8 mouse cellular contexts compared by ENCODE assay signal in the genomic region with DNA sequence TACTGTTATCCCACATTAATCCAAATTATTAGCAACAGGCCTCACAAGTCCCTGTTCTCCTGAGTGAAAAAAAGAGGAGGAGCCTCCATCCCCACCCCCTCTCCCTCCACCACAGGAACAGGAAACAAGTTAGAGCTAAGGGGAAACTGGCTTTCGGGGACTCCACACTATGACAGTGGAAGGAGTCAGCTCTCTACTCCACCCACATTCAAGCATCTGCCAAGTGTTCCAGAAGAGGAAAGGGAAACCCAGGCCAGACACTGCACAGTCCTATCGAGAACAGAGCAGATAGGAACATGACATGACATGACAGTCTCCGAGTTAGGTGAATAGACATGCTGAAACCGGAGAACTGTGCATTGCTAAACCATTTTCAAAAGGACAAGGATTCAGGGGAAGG.
DNase-seq lines count a peak whose midpoint lies in the region; ATAC-seq and TF ChIP-seq lines count a peak whose summit lies in the region.
"Had no signal": no experiment of that assay in that cellular context is flagged by ENCODE, and none has a peak within 500 bp of the region (broad histone marks: within the 10 kb centered on the region; RNA-seq: fewer than 3 reads in every experiment).

No protein-coding gene starts in this region.

- H3K27me3 ChIP-seq in CH12.LX (replicated peaks): no peaks in the 10 kb centered on the region
- H3K27me3 ChIP-seq in hindbrain, embryonic 14.5 days (ENCODE audit: control insufficient read depth, insufficient read depth, low read length): no peaks in the 10 kb centered on the region
- H3K27me3 ChIP-seq: limb, embryonic 12.5 days had no signal

- no peak for TF ChIP-seq RAD21 in CH12.LX (IDR thresholded peaks at IDR 0.05; ENCODE audit: low read depth, low read length)

- dilution Hi-C loops in CH12.LX (cut with MboI; ENCODE audit: extremely low pct_ligation_motif_present, extremely low pct_unique_long_range_greater_than_20kb, low sequenced_read_pairs): no loop called here

- in situ Hi-C loops in CH12.LX (cut with MboI; ENCODE audit: low pct_ligation_motif_present, low pct_unique_long_range_greater_than_20kb, low sequenced_read_pairs): no loop called here

- no peak overlapping the region for H3K27ac ChIP-seq in CH12.LX (ENCODE audit: insufficient read depth, low read depth)
- no peak overlapping the region for H3K27ac ChIP-seq in hindbrain, embryonic 14.5 days
- H3K27ac ChIP-seq: limb, embryonic 12.5 days had no signal

- no peaks in the 10 kb centered on the region for H3K9me3 ChIP-seq in CH12.LX (replicated peaks; ENCODE audit: low read length)
- H3K9me3 ChIP-seq in hindbrain, embryonic 14.5 days (ENCODE audit: control insufficient read depth, low read length): no peaks in the 10 kb centered on the region
- H3K9me3 ChIP-seq: limb, embryonic 12.5 days had no signal

- H3K79me2 ChIP-seq in CH12.LX (replicated peaks; ENCODE audit: control insufficient read depth, extremely low read depth, insufficient read depth, poor library complexity, severe bottlenecking): no peaks in the 10 kb centered on the region

- TF ChIP-seq POLR2A in CH12.LX (IDR thresholded peaks at IDR 0.05; ENCODE audit: low read depth, low read length): no peak

- no peak for TF ChIP-seq CTCF in CH12.LX (conservative IDR thresholded peaks at IDR 0.05 in 1 of 2, IDR thresholded peaks at IDR 0.05 in 1 of 2; ENCODE audit: low read depth in 2 of 2, low read length in 2 of 2)

- H3K4me2 ChIP-seq in CH12.LX (ENCODE audit: insufficient read depth, low read depth, poor library complexity, severe bottlenecking): no peak overlapping the region; the same call in 1 of the 2 replicates
- no peak overlapping the region for H3K4me2 ChIP-seq in hindbrain, embryonic 14.5 days (replicated peaks)
- H3K4me2 ChIP-seq: limb, embryonic 12.5 days had no signal

- TF ChIP-seq EP300 in CH12.LX (IDR thresholded peaks at IDR 0.05; ENCODE audit: low read length): no peak; the same call in 1 of the 2 replicates

- peaks cover 0 to 24% of the 10 kb centered on the region in 2 experiments for H3K36me3 ChIP-seq in CH12.LX (replicated peaks in 1 of 2; ENCODE audit: control insufficient read depth in 1 of 2, insufficient read depth in 1 of 2, low read length in 1 of 2)
- no peaks in the 10 kb centered on the region for H3K36me3 ChIP-seq in hindbrain, embryonic 14.5 days (replicated peaks; ENCODE audit: control insufficient read depth, insufficient read depth)

- 48% methylated on average over 4 of the region's 4 CpGs for WGBS in hindbrain, embryonic 14.5 days

- H3K4me3 ChIP-seq in CH12.LX (replicated peaks in 1 of 3; ENCODE audit: low read depth in 2 of 3, low read length in 2 of 3, poor library complexity in 1 of 3): peak overlapping the region in 1 of 3 experiments; percentile 18
- no peak overlapping the region for H3K4me3 ChIP-seq in hindbrain, embryonic 14.5 days (replicated peaks; ENCODE audit: low read length)
- H3K4me3 ChIP-seq: limb, embryonic 12.5 days had no signal

- DNase-seq in CH12.LX (ENCODE audit: extremely low read depth): peak; percentile 53
- peak; percentile 92 for DNase-seq in heart, adult 8-10 months (ENCODE audit: low spot score)
- DNase-seq in kidney, postnatal 36 days: peak; percentile 72 to 84
- no peak for DNase-seq in cerebellum, adult 18-20 months
- no peak for DNase-seq in hindbrain, embryonic 14.5 days (ENCODE audit: low spot score)

- no peak overlapping the region for H3K9ac ChIP-seq in CH12.LX (ENCODE audit: insufficient read depth, low read depth)
- H3K9ac ChIP-seq in hindbrain, embryonic 14.5 days: no peak overlapping the region
- H3K9ac ChIP-seq: limb, embryonic 12.5 days had no signal

- peak; percentile 70 for ATAC-seq in activated CD4-positive, CD25-positive, alpha-beta regulatory T cell, adult 4 months
- ATAC-seq in megakaryocyte-erythroid progenitor cell, adult 5-6 weeks (replicated peaks; ENCODE audit: low FRiP score, low TSS enrichment, poor library complexity, severe bottlenecking): peak; percentile 83
- ATAC-seq in hindbrain, embryonic 14.5 days (ENCODE audit: low FRiP score): no peak

- peaks cover 5 to 56% of the 10 kb centered on the region in 2 experiments; a peak in 3 of 4 replicates for H3K4me1 ChIP-seq in CH12.LX (ENCODE audit: control insufficient read depth in 1 of 2, insufficient read depth in 2 of 2)
- no peaks in the 10 kb centered on the region for H3K4me1 ChIP-seq in hindbrain, embryonic 14.5 days (replicated peaks; ENCODE audit: control insufficient read depth, insufficient read depth, low read length)

TF ChIP-seq in CH12.LX, 34 proteins besides CTCF, POLR2A, EP300 and RAD21:
- TF ChIP-seq USF1 (IDR thresholded peaks at IDR 0.05; ENCODE audit: low read depth, low read length) (no peak), ZNF384 (IDR thresholded peaks at IDR 0.05; ENCODE audit: low read depth, low read length) (no peak), KAT2A (IDR thresholded peaks at IDR 0.05; ENCODE audit: insufficient replicate concordance, low read length) (no peak), MYC (IDR thresholded peaks at IDR 0.05; ENCODE audit: low read depth, low read length) (no peak), ZMIZ1 (IDR thresholded peaks at IDR 0.05; ENCODE audit: low read depth, low read length) (no peak), POLR2AphosphoS2 (IDR thresholded peaks at IDR 0.05; ENCODE audit: low read depth, low read length) (no peak), NELFE (IDR thresholded peaks at IDR 0.05; ENCODE audit: low read depth, low read length) (no peak), MAX (IDR thresholded peaks at IDR 0.05; ENCODE audit: low read length) (no peak), ELF1 (IDR thresholded peaks at IDR 0.05; ENCODE audit: low read depth, low read length) (no peak), TCF12 (IDR thresholded peaks at IDR 0.05; ENCODE audit: low read depth, low read length) (no peak), SMC3 (IDR thresholded peaks at IDR 0.05; ENCODE audit: low read depth, low read length) (no peak), MEF2A (IDR thresholded peaks at IDR 0.05; ENCODE audit: borderline replicate concordance, low read depth, low read length) (no peak), MAZ (IDR thresholded peaks at IDR 0.05; ENCODE audit: low read depth, low read length) (no peak), CHD2 (IDR thresholded peaks at IDR 0.05; ENCODE audit: low read length) (no peak), E2F4 (IDR thresholded peaks at IDR 0.05; ENCODE audit: insufficient replicate concordance, low read depth, low read length) (no peak), MAFK (IDR thresholded peaks at IDR 0.05; ENCODE audit: insufficient replicate concordance, low read length) (no peak)

Comparison
In these comparisons a context has a peak if more than half of its experiments do, and no peak if none do; other contexts are left out.
1. DNase-seq: peak in CH12.LX (single experiment), heart, adult 8-10 months (single experiment) and kidney, postnatal 36 days (2 of 2); none in cerebellum, adult 18-20 months (0 of 2) and hindbrain, embryonic 14.5 days (single experiment).